Mouse (Mus musculus): Measurements from ENCODE around the gene Cd47.

- TF ChIP-seq MAX (IDR thresholded peaks at IDR 0.05; ENCODE audit: low read depth): no peak
- TF ChIP-seq REST (IDR thresholded peaks at IDR 0.05; ENCODE audit: insufficient read depth, insufficient read length): no peak
- TF ChIP-seq USF1 (IDR thresholded peaks at IDR 0.05; ENCODE audit: low read depth): no peak
- no peak for TF ChIP-seq POLR2A (IDR thresholded peaks at IDR 0.05; ENCODE audit: insufficient read length, low read depth)
- TF ChIP-seq TCF12 (IDR thresholded peaks at IDR 0.05; ENCODE audit: insufficient read depth, poor library complexity, severe bottlenecking): no peak
Observed at GRCm38 (mm10) chr16:49878051-49878450, 77.7 kb downstream of the Cd47 start.

Measured in myocyte (in vitro differentiated cells).